Mouse (Mus musculus) activated CD4-positive, CD25-positive, alpha-beta regulatory T cell (primary cell): ENCODE measurements around the gene Rpn1. TPM values are rescaled to one million over a fixed set of nuclear protein-coding genes. Genes with fewer than 3 reads are reported as not detected.

Experiments used
- polyA plus RNA-seq, 2 experiments: library from polyadenylated mRNA; unstranded; fragments of 100-300 nt; shearing (Covaris generic); gene quantifications; one replicate each; pipeline ENCODE4 v1.2.1; 2017

Gene Rpn1
- 100 to 1,000 TPM; 144 to 228 TPM for polyA plus RNA-seq

DNA sequence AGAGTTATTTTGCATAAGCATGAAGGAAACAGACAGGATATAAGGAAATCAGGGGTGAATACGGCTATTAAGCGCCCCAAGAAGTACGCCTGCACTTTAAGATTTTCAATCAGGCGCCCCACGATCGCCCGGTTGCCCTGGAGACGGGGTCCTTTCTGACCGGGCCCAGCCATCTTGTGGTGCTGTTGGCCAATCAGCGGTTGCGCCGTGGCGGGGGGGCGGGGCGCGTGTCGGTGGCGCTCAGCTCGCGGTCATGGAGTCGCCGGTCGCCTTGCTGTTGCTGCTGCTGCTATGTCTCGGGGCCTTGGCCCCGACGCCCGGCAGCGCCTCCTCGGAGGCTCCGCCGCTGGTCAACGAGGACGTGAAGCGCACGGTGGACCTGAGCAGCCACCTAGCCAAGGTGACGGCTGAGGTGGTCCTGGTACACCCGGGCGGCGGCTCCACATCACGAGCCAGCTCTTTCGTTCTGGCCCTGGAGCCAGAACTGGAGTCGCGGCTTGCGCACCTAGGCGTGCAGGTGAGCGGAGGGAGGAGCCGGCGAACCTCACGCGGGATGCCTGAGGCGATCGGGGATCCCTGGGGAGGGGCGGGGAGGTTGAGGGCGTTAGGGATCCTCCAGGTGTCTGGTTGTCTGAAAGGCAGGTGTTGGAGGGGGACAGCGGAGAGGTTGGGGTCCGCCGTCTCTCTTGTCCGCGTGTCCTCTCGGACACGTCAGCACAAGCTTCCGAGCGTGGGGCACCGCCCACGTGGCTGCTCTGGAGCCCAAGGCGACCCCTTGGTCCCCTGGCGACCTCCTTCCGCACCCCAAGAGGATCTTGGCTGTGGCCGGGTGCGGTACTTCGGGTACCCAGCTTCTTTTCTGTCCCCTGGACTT, at the start of gene Rpn1:
TSS of gene Rpn1 (plus strand) at position 205 of the 874 bp plus-strand sequence.

DNA sequence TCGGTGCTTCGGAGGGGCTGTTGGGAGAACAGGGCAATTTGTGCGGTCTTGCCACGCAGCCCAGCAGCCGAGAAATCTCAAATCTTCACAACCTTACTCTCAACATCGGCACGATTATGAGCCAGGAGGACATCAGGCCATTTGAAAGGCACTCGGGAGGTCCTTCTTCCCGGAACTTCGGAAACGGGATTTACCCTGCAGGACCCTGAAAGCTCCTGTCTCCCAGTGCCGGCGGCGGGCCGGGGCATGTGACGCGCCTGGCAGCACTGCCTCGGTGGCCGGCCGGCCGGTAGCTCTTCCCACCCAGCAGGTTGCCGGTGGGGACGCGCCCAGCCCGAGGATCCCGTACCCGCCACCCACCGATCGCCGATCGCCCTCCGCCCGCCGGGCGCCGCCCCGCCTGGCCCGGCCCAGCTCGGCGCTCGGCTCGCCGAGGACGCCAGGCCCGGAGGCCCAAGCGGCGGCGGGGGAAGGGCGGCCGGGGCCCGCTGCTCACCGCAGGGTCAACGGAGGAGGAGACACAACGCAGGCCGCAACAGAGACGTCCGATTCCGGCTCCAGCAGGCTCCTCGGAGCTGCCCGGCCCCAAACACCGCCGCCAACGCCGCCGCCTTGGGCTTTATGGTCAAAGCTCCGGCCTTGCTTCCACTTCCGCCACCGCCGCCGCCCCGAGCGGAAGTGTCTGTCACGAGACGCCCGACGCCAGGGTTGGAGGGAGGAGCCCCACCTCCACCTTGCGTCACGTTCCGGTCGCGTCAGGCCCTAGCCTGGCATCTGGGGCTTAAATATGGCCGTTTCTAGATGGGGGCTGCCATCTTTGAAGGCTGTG, 39.5 kb upstream of the Rpn1 start, which contains the start of gene Rab7:
TSS of gene Rab7 (minus strand) at position 694 of the 829 bp plus-strand sequence.

Other genes with a start within 250 kb of the Rpn1 start
- gene Gm45140, start 248.7 kb upstream of the Rpn1 start, polyA plus RNA-seq, result 10 to 100 TPM; 16.4 to 20.3 TPM
- 10 to 100 TPM; 88.7 to 90.5 TPM for gene Isy1, start 245.7 kb upstream of the Rpn1 start, polyA plus RNA-seq
- 1,000 to 10,000 TPM in 1 of 2 experiments, 100 to 1,000 TPM in 1; 944 to 1,204 TPM for gene Cnbp, start 233.4 kb upstream of the Rpn1 start, polyA plus RNA-seq
- gene Copg1, start 196.7 kb upstream of the Rpn1 start, polyA plus RNA-seq, result 100 to 1,000 TPM in 1 of 2 experiments, 10 to 100 TPM in 1; 78.6 to 130 TPM
- 10 to 100 TPM; 45.8 to 51.9 TPM for gene Hmces, start 170.5 kb upstream of the Rpn1 start, polyA plus RNA-seq
- 1 to 10 TPM in 1 of 2 experiments, under 1 TPM in 1; 0.37 to 1.5 TPM for gene H1fx, start 102.8 kb upstream of the Rpn1 start, polyA plus RNA-seq
- gene Rab7, start 39.2 kb upstream of the Rpn1 start, polyA plus RNA-seq, result 100 to 1,000 TPM; 302 to 311 TPM
- gene Gata2, start 109.4 kb downstream of the Rpn1 start, polyA plus RNA-seq, result under 1 TPM in 1 of 2 experiments, not detected in 1; 0.21 TPM
- gene Dnajb8, start 137.8 kb downstream of the Rpn1 start, polyA plus RNA-seq, result not detected